Mouse (Mus musculus): ENCODE data around the gene Olfr272. TPM values are rescaled to one million over a fixed set of nuclear protein-coding genes. Genes with fewer than 3 reads are reported as not detected.

Gene Olfr272
- not detected in 2 replicates for polyA plus RNA-seq (2012)

GRCm38 (mm10) chr4:52919078-52919477 lies at the start of gene Olfr272:
Gene Olfr272 (minus strand): TSS chr4:52919178.

DNA sequence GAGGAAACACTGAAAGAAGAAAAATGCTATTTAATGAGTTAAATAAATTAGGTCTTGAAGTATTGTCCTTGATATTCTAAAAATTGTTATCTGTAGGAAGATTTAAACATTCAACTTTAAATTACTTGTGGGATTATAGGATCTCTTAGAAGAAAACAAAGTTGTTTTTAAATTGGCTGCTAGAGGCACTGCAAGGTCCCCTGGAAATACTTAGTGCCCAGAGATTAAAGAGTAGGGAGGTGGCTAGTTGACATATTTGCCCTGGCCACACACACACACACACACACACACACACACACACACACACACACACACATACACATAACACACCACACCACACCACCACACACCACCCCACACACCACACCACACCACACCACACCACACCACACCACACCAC lies 45.3 kb upstream of the Olfr272 start, which contains the start of gene Olfr270:
TSS of gene Olfr270 (plus strand) at position 301 of the 400 bp plus-strand sequence.

Other genes with a start within 250 kb of the Olfr272 start
- not detected in 2 replicates for gene Olfr275, start 104.6 kb downstream of the Olfr272 start, polyA plus RNA-seq (2012)
- not detected in 2 replicates for gene Olfr273, start 59.9 kb downstream of the Olfr272 start, polyA plus RNA-seq (2012)
- not detected in 2 replicates for gene Olfr270, start 45.4 kb upstream of the Olfr272 start, polyA plus RNA-seq (2012)
- not detected in 2 replicates for gene Nipsnap3a, start 70.1 kb upstream of the Olfr272 start, polyA plus RNA-seq (2012)
- gene Nipsnap3b, start 92.7 kb upstream of the Olfr272 start, polyA plus RNA-seq (2012) = 54.1 and 70.6 TPM in 2 replicates
- gene Abca1, start 240.7 kb upstream of the Olfr272 start, polyA plus RNA-seq (2012) = 0.49 and 0.90 TPM in 2 replicates